ENCODE assay signal across 23 mouse cellular contexts in the genomic region with DNA sequence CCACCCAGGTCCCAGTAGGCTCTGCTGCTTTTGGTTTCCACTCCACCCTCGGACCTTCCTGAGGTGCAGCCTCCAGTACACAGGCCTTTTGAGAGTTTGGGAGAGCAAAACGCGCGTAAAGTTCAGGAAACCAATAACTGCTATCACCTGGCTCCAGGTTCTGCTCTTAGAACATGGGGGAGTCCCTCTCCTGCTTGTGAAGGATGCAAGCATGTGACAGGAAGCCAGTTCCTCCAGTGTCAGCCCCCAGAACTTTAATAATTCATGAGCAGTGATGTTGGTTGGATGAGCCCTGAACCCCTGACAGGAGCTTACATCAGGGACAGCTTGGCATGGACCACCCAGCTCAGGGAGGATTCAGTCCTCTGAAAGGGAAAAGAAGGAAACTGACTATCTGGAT. TPM values are rescaled to one million over a fixed set of nuclear protein-coding genes. Genes with fewer than 3 reads are reported as not detected.
DNase-seq lines count a peak whose midpoint lies in the region; ATAC-seq and TF ChIP-seq lines count a peak whose summit lies in the region.
"Had no signal": no experiment of that assay in that cellular context is flagged by ENCODE, and none has a peak within 500 bp of the region (broad histone marks: within the 10 kb centered on the region; RNA-seq: fewer than 3 reads in every experiment).

No protein-coding gene starts in this region.

- H3K36me3 ChIP-seq in heart, embryonic 11.5 days (ENCODE audit: control insufficient read depth, insufficient read depth, low read length): no peaks in the 10 kb centered on the region
- H3K36me3 ChIP-seq in intestine, postnatal 0 days (ENCODE audit: control insufficient read depth, insufficient read depth): no peaks in the 10 kb centered on the region
- H3K36me3 ChIP-seq: embryonic facial prominence, embryonic 10.5 days; embryonic facial prominence, embryonic 12.5 days; forebrain, embryonic 15.5 days; G1E had no signal

- H3K4me1 ChIP-seq in heart, embryonic 11.5 days (ENCODE audit: control insufficient read depth, insufficient read depth, low read length): no peaks in the 10 kb centered on the region
- H3K4me1 ChIP-seq in intestine, postnatal 0 days (replicated peaks; ENCODE audit: control insufficient read depth, insufficient read depth, low read length): 0 out of 2 replicates have a peak, but pooled peaks cover 10% of the 10 kb centered on the region
- H3K4me1 ChIP-seq: embryonic facial prominence, embryonic 12.5 days had no signal

- H3K27me3 ChIP-seq in heart, embryonic 11.5 days (ENCODE audit: control insufficient read depth, insufficient read depth, low read length): no peaks in the 10 kb centered on the region
- H3K27me3 ChIP-seq in intestine, postnatal 0 days (replicated peaks; ENCODE audit: control insufficient read depth, insufficient read depth, low read length): no peaks in the 10 kb centered on the region
- H3K27me3 ChIP-seq: embryonic facial prominence, embryonic 12.5 days; forebrain, embryonic 13.5 days; forebrain, embryonic 15.5 days; Patski had no signal

- peak; percentile 82 for DNase-seq in heart, adult 11 months
- DNase-seq in lung, postnatal 10 days: no peak
- DNase-seq: adrenal gland, adult 8-10 months; adrenal gland, postnatal 14 days; adrenal gland, postnatal 36 days; B cell, adult 2 months; cerebellum, adult 11-12 months; cerebellum, adult 2 months; cerebellum, adult 9-10 months; cerebellum, postnatal 10 days; cerebellum, postnatal 25 days; forebrain, postnatal 0 days had no signal

- 91% methylated on average over 4 of the region's 4 CpGs for WGBS in heart, embryonic 11.5 days (ENCODE audit: insufficient replicate concordance)
- 79% methylated on average over 4 of the region's 4 CpGs for WGBS in intestine, postnatal 0 days

- no peak overlapping the region for H3K4me3 ChIP-seq in heart, embryonic 11.5 days (ENCODE audit: low read depth, low read length)
- H3K4me3 ChIP-seq in intestine, postnatal 0 days (ENCODE audit: low read depth, low read length): no peak overlapping the region
- H3K4me3 ChIP-seq: embryonic facial prominence, embryonic 10.5 days; embryonic facial prominence, embryonic 12.5 days; forebrain, embryonic 13.5 days; forebrain, embryonic 15.5 days had no signal

- H3K9me3 ChIP-seq in heart, embryonic 11.5 days (replicated peaks; ENCODE audit: control insufficient read depth, low read length): no peaks in the 10 kb centered on the region
- no peaks in the 10 kb centered on the region for H3K9me3 ChIP-seq in intestine, postnatal 0 days (ENCODE audit: control insufficient read depth)
- H3K9me3 ChIP-seq: embryonic facial prominence, embryonic 10.5 days; embryonic facial prominence, embryonic 12.5 days; forebrain, embryonic 13.5 days; forebrain, embryonic 15.5 days; G1E had no signal

- no peak for ATAC-seq in heart, embryonic 11.5 days (replicated peaks; ENCODE audit: insufficient number of reproducible peaks, low FRiP score, low TSS enrichment)
- ATAC-seq in CD4-positive, CD25-positive, alpha-beta regulatory T cell, adult 4 months: peak; percentile 60
- peak; percentile 67 for ATAC-seq in inflammation-experienced regulatory T-cells, adult 6 months
- ATAC-seq in intestine, postnatal 0 days: no peak
- ATAC-seq: activated CD4-positive, CD25-positive, alpha-beta regulatory T cell, adult 4 months; forebrain, embryonic 13.5 days; forebrain, embryonic 15.5 days; forebrain, postnatal 0 days; Patski had no signal

- H3K4me2 ChIP-seq in heart, embryonic 11.5 days: no peak overlapping the region
- no peak overlapping the region for H3K4me2 ChIP-seq in intestine, postnatal 0 days (replicated peaks; ENCODE audit: low read depth)
- H3K4me2 ChIP-seq: embryonic facial prominence, embryonic 12.5 days; forebrain, embryonic 13.5 days; forebrain, embryonic 15.5 days had no signal

- no peak overlapping the region for H3K9ac ChIP-seq in heart, embryonic 11.5 days (ENCODE audit: low read depth, low read length)
- H3K9ac ChIP-seq in intestine, postnatal 0 days (ENCODE audit: low read depth, low read length): no peak overlapping the region
- H3K9ac ChIP-seq: embryonic facial prominence, embryonic 12.5 days; forebrain, embryonic 13.5 days; forebrain, embryonic 15.5 days; forebrain, postnatal 0 days had no signal

- H3K27ac ChIP-seq in heart, embryonic 11.5 days (ENCODE audit: low read depth, low read length): no peak overlapping the region
- H3K27ac ChIP-seq in intestine, postnatal 0 days (ENCODE audit: low read depth, low read length): no peak overlapping the region
- H3K27ac ChIP-seq: embryonic facial prominence, embryonic 10.5 days; embryonic facial prominence, embryonic 12.5 days; forebrain, embryonic 13.5 days; forebrain, embryonic 15.5 days had no signal

- no peak for TF ChIP-seq CTCF in intestine, postnatal 0 days (IDR thresholded peaks at IDR 0.05; ENCODE audit: low read depth)

RNA-seq across cellular contexts. Expression of gene B3gnt2, which starts 18.9 kb away (rescaled TPM):
- 2.2 and 2.9 TPM in 2 replicates for polyA plus RNA-seq in heart, embryonic 11.5 days (2014; fragmentation: Nextera tagmentation; extraction: Ambion mirVana)
- polyA plus RNA-seq in CD4-positive, CD25-positive, alpha-beta regulatory T cell, adult 4 months (2017; shearing (Covaris generic)): 10 to 100 TPM in 1 of 2 experiments, 1 to 10 TPM in 1; 7.0 to 16.4 TPM
- polyA plus RNA-seq in inflammation-experienced regulatory T-cells, adult 6 months (2017; shearing (Covaris generic)): 10 to 100 TPM in 1 of 3 experiments, 1 to 10 TPM in 2; 5.8 to 12.1 (median 7.6) TPM
- polyA plus RNA-seq in intestine, postnatal 0 days (2015; fragmentation: Nextera tagmentation; extraction: Ambion mirVana): 13.8 and 15.1 TPM in 2 replicates

Comparison
In these comparisons a context has a peak if more than half of its experiments do, and no peak if none do; other contexts are left out.
1. ATAC-seq: peak in CD4-positive, CD25-positive, alpha-beta regulatory T cell, adult 4 months (single experiment) and inflammation-experienced regulatory T-cells, adult 6 months (single experiment); none in heart, embryonic 11.5 days (single experiment) and intestine, postnatal 0 days (single experiment).